Mouse (Mus musculus) bone marrow, adult 2 months (tissue): ENCODE results near the gene Gtf2f1.

Experiments
- CTCF ChIP-seq: fragments of 200-500 bp; IDR thresholded peaks from 2 replicates; pipeline ENCODE4 v1.5.1; 2011; ENCODE audit warnings: low read length, control low read depth; ENCODE audit not compliant: control insufficient read depth, insufficient read depth
- POLR2A ChIP-seq: fragments of 200-500 bp; IDR thresholded peaks from 2 replicates; pipeline ENCODE4 v1.6.1; 2011; ENCODE audit warnings: low read depth, mild to moderate bottlenecking, control low read depth, low read length, borderline replicate concordance; ENCODE audit not compliant: control insufficient read depth

- TF ChIP-seq CTCF, result no peak
- no peak for TF ChIP-seq POLR2A
These were observed 11.7 kb downstream of the Gtf2f1 start for GRCm38 (mm10) chr17:56999414-56999813.
